Mouse (Mus musculus) left cerebral cortex, postnatal 25 days (tissue): ENCODE data around the gene Anks4b. TPM values are rescaled to one million over a fixed set of nuclear protein-coding genes. Genes with fewer than 3 reads are reported as not detected.

Source experiments
- DNase-seq, 2 experiments: peaks; one replicate each; pipeline ENCODE4 v3.0.0; 2022; ENCODE audit warnings: low spot score in 2 of 2, mixed read lengths in 1 of 2
- intact Hi-C: fragments of 180-260 bp; cut with DNase I; formaldehyde crosslinking; loops from one replicate; pipeline ENCODE4 v1.15.1; 2025
- total RNA-seq, 2 experiments: library from RNA; stranded (reverse); gene quantifications; 2 replicates each; pipeline ENCODE4 v1.2.3; 2021

Gene Anks4b
- under 1 TPM; 0.21 to 0.34 TPM for total RNA-seq

DNA sequence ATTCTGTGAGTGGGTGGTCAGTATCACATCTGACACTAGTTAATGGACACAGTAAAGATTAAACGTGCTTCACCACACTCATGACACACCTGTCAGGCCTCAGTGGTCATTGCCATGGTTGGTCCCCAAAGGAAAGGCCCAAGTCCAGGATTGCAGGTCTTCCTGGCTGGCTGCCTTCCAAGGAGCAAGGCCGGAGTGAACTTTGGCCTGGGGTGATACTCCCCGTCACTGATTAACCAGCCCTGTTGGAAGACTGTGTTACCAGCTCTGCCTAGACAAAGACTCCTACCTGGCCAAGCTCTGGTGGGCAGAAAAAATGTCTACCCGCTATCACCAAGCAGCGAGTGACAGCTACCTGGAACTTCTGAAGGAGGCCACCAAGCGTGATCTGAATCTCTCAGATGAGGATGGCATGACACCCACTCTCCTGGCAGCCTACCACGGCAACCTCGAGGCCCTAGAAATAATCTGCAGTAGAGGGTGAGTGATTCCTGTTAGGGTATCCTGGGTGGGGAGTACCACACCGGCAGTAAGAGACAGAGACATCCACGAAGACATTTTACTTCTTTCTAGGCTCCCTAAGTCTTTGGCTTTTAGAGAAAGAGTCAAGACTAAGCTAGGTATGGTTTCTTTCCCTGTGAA, at the start of gene Anks4b:
Gene Anks4b (plus strand): TSS at position 256 of the 642 bp plus-strand sequence.
- intact Hi-C loops, result no loop called here
- no peak for DNase-seq

DNA sequence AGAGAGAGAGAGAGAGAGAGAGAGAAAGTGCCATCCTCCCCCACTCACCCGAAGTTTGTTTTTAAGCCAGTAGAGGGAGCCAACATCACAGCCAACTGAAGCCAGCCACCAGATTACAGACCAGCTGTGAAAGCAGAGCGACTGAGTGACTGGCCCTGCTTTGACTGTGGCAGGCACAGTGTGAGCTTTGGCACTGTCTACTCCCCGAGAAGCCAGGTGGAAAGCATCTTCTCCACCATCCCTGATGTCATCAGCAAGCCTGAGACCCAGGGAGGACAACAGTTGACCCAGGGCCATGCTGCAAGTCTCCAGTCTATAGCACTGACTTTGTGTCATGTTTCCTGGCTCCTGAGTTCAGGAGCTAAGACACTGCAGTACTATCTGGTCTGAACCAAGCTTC, 48.8 kb upstream of the Anks4b start:
- peak; percentile 78 to 83 for DNase-seq
- intact Hi-C loops, result loop anchor here (1.0 to 10.0 kb wide), 3 partner anchors 79 to 510 kb away; partner anchors contain the start of genes Abca15 and Uqcrc2

DNA sequence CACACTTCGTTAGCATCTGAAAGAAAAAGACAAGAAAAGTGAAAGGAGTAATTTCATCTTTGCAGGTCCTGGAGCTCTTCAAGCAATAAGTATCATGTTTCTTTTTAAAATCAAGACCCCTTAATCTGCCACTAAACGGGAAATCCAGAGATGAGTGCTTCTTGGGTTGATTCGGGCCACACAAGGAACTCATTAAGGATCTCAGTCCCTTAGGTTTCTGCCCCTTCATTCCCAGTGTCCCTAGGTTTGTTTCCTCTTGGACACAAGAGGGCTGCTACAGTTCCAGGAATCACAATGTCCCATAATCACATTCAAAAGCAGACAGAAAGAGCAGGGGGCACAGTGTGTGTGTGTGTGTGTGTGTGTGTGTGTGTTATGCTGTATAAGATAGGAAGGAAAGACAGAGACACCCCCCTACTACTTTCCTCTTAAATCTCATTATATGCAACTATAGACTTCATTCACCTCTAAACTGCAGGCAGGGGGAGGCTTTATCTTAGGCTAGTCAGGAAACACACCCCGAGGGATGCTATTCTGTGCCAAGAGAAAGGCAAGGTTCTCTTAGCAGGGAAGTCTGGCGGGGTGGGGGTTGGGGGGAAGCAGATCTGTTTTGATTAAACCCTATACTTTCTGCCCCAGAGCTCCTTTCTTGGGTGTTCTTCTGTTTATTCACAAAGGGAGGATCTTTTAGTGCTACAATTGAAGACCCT, 46.5 kb upstream of the Anks4b start:
- intact Hi-C loops, result loop anchor here (10.0 kb wide), 1 partner anchor 508 kb away; the partner anchor contains the start of gene Uqcrc2

DNA sequence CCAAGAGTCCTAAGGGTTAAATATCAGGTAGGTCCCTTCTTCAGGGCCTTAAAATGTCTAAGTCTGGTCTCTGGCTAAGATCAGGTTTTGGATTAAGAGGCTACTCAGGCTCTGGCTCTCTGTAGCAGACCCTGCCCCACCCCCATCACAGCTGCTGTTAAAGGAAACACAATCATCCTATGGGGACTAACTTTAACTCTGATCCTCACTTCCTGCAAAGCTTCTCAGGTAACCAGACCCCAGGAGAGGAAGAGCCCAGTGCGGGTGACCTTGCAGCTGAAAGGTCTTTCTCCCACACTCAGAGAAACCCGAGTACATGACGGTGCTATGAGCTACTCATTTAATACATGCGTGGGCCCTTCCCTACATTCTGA, 46.0 kb upstream of the Anks4b start:
- intact Hi-C loops, result loop anchor here (10.0 kb wide), 1 partner anchor 507 kb away; the partner anchor contains the start of gene Uqcrc2
- no peak for DNase-seq

More for the DNA sequence above, 46.5 kb upstream of the Anks4b start:
- DNase-seq, result no peak

DNA sequence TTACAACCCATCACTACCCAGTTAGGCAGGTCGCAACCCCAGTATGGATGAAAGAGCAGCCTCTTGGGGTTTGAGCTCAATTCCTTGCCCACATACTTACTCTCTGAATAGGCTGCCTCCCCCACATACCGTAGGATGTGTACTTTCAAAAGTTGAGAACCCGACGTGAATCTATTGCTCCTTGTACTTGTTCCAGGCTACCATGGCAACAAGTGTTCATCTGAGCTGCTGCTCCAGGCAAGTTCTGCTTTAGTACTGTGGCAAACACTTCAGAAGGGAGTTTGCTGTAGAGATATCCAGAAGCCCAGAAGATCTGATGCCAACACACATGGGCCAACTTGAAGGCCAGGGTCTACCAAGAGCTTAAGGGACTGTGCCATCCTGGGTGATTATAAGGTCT, 44.7 kb upstream of the Anks4b start:
- intact Hi-C loops, result loop anchor here (10.0 kb wide), 1 partner anchor 506 kb away; the partner anchor contains the start of gene Uqcrc2
- peak; percentile 52 to 67 for DNase-seq

DNA sequence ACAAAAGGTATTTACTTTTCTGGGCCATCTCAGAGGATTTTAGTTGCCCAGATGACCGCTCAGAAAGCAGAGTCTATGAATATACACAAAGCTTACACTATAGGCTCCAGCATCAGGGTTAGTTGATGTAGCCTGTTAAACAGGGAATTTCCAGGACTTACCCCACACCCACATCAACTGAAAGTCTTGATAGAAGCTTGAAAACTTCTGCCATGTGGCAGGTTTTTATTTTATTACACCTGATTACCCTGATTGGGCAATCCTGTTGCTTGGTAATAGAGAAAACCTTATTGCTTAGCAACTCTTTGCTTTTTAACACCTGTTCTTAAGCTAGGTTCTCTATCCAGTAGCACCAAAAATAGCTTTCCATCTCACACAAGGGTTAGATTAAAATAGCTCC, 30.9 kb upstream of the Anks4b start:
- intact Hi-C loops, result no loop called here
- DNase-seq, result no peak

DNA sequence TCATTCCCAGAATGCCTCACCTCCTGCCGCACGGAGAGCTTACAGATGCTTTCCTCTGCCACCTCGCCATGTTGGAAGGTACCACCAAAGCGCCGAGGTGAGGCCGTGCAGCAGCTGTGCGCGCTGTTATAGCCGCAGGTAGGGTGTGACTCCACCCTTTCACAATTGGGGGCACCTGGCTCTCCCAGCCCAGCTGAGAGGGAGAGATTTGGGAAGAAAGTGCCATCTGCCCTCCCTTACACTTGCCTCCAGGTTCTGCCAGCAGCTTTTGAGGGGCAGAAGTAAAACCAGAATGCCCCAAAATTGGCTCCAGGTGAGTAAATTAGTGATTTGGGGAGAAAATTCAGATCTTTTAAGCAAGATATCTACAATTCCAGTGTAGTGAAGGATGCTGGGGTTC, 28.5 kb upstream of the Anks4b start, which contains the start of gene Zp2:
Gene Zp2 (minus strand): TSS at position 101 of the 400 bp plus-strand sequence.
- DNase-seq, result no peak
- intact Hi-C loops, result no loop called here

DNA sequence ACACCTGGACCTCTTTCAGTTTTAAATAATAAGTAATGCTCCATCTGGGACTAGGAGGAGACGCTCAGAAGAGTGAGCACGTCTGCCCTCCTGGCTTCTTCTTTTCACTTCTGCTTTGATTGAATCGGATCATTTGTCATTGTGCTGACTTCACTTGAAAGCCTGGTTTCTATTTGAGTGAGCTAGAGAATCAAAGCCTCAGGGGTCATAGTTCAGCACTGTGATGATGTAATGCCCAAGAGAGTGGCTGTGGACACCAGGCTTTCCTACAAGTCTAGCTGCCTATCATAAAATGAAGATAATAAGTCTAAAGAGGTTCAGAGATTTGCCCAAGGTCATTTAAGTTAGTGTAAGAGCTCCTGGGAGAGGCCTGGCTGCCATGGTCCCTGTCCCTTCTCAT, 23.4 kb upstream of the Anks4b start:
- intact Hi-C loops, result no loop called here
- DNase-seq, result no peak

DNA sequence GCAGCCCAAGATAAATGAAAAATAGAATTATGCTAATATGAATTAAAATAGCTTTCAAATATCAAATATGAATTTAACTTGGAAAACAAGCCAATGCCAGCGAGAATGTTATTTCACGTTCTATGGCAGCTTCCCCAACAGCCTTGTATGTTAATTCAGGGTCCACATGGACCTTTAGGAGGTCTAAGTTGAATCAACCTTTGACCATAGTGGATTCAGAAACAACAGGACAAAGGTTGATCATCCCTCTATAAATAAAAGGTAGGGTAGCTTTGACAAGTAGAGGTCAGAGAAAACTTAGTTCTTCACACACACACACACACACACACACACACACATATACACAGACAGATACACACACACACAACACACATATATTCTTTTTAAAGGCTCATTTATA, 22.8 kb upstream of the Anks4b start:
- intact Hi-C loops, result no loop called here
- no peak for DNase-seq

DNA sequence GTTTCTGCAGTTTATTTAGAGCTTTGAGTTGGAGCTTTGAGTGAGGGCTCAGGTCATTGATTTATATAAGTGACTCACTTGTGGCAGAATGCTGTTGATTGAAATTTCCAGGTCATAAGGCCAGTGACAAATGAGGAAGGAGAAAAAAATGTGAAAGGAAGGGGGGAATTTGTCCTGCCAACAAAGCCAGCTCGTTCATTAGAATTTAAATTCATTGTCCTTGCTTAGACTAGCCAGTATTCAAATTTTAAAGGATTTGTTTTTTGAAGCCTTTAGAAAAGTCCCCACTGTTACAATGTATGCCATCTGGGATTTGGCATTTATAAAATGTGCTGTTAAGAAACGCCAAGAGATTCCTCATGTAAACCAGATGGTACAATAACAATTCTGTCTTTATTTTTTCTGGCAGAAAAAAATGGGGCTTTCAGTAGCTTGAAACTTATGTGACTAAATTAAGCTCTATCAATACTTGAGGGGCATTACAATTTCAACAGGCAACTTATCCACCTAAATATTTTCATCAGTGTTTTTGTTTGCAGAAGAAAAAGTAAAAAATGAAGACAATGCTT, 16.7 kb upstream of the Anks4b start:
- intact Hi-C loops, result no loop called here
- DNase-seq, result peak in 1 of 2 experiments; percentile 79

DNA sequence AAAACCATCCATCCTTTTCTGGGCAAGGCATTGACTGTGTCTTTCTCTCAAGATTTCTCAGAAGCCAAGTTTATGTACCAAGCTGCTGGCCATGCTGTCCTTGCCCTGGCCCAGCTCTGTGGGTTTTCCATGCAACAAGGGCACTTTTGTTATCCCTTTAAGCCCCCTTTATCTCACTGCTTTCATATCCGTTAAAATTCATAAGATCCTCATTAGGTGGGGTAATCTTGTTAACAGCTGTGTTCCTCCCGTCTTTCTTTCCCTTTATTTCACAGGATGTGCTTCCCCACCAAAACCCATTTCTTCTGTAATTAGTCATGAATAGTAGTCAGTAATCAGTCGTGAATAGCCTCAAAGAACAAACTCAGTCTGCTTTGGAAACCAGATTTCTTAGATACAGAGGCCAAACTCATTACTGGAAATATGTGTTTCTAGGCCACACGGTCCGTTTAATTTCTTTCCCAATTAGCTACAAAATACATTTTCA, 16.0 kb upstream of the Anks4b start:
- intact Hi-C loops, result no loop called here
- DNase-seq, result no peak

DNA sequence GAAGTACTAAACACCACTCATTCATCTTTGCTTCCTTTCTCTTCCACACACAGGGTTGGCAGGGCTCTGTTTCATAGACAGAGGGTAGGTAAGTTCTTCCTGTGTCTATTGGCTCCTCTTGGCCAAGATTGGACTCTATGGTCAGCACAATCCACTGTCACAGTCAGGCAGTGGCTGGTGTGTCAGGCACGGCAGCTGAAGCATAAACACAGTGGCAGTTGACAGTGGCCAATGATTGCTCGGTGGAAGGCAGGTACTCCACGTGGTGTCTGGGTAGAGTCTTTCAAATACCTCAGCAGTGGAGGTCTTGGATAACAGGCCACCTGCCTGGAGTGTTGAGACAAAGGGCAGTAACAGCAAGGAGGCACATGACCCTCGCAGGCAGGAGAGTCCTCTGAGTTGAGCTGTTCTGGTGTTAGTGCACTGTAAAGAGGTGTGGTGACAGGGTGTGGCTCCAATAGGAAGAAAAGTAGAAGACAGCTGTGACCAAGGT, 15.5 kb upstream of the Anks4b start:
- intact Hi-C loops, result no loop called here
- DNase-seq, result no peak

DNA sequence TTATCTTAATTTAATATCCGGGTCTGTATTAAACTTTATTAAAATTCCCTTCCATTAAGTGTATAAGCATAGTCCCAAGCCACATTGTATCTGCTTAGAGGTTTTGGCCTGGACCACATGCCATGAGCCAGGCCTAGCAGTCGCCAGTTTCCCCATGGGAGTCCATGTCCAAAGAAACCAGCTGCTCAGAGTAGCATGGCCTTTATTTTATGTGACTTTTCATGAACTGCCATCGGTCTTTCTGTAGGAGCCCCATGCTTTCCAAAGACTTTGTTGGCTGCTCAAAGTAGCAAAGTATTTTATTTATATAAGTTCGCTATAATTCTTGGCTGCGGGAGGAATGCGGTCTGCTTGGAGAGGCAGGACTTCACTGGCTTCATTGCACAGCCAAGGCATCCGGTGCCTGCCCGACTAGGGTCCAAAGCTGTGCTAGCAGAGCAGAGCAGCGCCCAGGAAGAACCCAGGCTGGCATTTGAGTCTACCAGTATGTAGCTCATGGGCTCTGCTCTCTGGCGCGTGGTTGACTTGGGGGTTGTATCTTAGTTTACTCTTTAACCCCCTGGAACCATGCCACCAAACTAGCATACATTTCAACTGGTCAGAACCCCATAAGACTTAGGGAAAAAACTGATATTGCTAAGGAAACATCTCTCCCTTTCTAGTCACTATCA, 9.9 kb upstream of the Anks4b start:
- DNase-seq, result no peak

DNA sequence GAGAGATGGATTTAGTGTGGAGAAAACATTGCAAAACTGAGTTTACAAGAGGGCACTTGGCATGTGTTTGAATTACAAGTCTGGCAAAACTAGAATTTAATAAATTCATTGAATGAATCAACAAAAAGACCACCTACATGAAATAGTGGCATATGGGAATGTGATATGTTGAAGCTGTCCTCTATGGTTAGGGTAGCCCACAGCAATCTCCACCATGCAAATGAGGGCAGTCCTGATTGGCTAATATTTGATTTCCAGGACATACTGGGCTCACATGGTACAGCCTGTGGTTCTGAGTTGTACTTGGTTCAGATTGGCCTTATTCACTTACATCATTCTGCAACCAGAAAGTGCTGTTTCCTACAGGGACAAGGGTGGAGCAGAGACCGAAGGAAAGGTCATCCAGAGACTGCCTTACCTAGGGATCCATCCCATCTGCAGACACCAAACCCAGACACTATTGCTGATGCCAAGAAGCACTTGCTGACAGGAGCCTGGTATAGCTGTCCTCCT, 1.4 kb upstream of the Anks4b start:
- DNase-seq, result no peak
- intact Hi-C loops, result no loop called here

More for the DNA sequence above, 9.9 kb upstream of the Anks4b start:
- intact Hi-C loops, result no loop called here

DNA sequence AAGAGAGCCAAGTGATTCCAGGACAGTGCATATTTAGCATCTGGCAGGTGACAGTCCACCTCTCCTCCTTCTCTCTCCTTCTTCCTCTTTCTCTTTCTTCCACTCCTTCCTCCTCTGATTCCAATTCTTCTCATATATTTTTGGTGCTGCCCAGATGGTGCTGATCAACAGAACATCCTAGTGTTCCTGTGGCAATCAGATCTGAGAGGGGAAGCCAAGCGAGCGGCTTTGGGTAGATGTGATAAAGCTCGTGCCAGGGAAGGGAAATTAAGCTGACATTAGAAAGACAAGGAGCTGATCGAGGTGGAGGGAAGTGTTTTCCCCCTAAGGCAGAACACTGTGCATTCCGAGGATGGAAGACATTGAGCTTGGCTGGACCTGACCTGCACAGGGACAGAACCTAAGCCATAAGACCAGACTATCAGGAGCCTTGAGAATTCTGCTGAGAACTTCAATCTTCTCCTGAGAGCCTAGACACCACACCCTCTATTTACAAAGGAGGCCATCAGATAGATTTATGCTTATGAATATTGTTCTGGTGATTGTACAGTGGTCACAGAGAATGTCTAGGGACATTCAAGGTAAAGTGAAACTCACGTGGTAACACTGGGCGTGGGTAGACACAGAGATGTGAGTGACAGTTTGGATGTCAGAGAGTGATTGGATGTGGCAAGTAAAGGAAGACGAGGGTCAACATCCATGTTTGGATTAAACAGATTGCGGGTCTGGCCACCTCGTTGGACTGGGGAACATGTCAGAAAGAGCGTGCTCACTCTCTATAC, 1.3 kb downstream of the Anks4b start:
- intact Hi-C loops, result no loop called here
- DNase-seq, result peak in 1 of 2 experiments; percentile 44

DNA sequence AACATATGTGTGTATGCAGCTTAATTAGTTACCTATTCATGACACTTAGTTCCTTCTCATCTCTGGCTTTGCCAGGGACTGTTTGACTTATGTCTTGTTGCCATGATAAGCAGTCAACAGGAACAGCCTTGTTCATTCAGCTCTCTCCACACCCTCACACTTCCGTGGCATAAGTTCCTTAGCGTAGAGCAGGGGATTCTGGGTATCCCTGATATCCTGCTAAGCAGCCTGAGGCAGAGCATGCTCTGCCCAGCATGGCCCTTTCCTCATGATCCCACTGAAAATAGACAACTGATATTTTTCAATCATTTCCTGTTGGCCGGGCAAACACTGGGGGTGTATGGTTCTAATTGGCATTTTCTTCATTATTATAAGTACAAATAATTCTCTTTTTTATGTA, 4.0 kb downstream of the Anks4b start:
- intact Hi-C loops, result no loop called here

DNA sequence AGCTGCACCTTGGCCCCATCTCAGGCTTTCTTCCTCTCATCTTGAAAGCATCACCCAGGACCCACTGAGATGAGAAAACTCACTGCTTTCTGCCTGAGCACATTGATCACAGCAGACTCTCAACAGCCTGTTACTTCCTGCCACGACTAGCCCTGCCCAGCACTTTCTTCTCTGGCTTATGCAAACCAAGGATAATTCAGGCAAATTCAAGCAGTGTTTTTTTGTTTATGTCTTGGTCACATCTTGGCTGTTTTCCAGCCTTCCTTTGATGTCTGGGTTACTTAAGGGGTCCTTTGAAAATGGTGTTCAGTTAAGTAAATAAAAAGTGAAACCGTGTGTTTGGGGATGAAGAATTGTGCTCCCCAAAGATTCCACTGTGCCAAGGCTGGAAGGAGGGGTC, 5.3 kb downstream of the Anks4b start:
- intact Hi-C loops, result no loop called here
- no peak for DNase-seq

More for the DNA sequence above, 4.0 kb downstream of the Anks4b start:
- DNase-seq, result no peak

DNA sequence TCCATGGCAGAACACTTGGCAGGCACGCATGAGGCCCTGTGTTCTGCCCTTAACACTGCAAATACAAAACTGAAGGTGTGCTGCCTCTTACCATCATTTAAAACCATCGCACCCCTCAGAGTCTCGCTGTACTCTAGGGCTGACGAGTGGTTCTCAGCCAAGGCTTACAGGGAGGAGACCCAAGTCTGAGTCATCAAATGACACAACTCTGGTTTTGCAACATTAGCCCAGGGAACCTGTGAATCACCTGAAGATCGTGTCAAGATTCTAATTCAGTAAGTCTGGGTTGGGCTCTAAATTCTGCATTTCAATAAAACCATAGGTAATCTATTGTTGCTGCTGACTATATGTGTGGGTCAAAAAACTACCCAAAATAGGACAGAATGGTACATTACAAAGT, 6.9 kb downstream of the Anks4b start:
- DNase-seq, result no peak
- intact Hi-C loops, result no loop called here
